Mouse (Mus musculus) right cerebral cortex, adult 18-20 months (tissue): ENCODE measurements around the gene Hist1h4b.

Experiments used
- DNase-seq: peaks from one replicate; pipeline ENCODE4 v3.0.0; 2022; ENCODE audit warnings: mixed read lengths

Hist1h4b gene

GRCm38 (mm10) chr13:23740910-23741309 lies 15.9 kb upstream of the Hist1h4b start:
- no peak for DNase-seq

- no peak for DNase-seq
Observed at GRCm38 (mm10) chr13:23742007-23742406, 14.8 kb upstream of the Hist1h4b start.

GRCm38 (mm10) chr13:23743215-23743614 lies 13.6 kb upstream of the Hist1h4b start:
- no peak for DNase-seq

GRCm38 (mm10) chr13:23743963-23744362 lies 12.8 kb upstream of the Hist1h4b start:
- DNase-seq: no peak

GRCm38 (mm10) chr13:23744421-23745380 lies 12.1 kb upstream of the Hist1h4b start:
- no peak for DNase-seq

- DNase-seq: peak; percentile 79
Observed at GRCm38 (mm10) chr13:23745381-23746161, 11.2 kb upstream of the Hist1h4b start, which contains the start of gene Hist1h3c. Gene Hist1h3c (minus strand): TSS chr13:23745602.

- peak; percentile 81 for DNase-seq
Observed at GRCm38 (mm10) chr13:23746201-23747080, 10.4 kb upstream of the Hist1h4b start, which contains the start of gene Hist1h2bb. Gene Hist1h2bb (plus strand): TSS chr13:23746734.

- no peak for DNase-seq
Observed at GRCm38 (mm10) chr13:23747081-23747891, 9.5 kb upstream of the Hist1h4b start.

GRCm38 (mm10) chr13:23747892-23748288 lies 8.9 kb upstream of the Hist1h4b start:
- DNase-seq: no peak

GRCm38 (mm10) chr13:23749563-23750121 lies 7.2 kb upstream of the Hist1h4b start:
- DNase-seq: no peak

GRCm38 (mm10) chr13:23750839-23751477 lies 5.9 kb upstream of the Hist1h4b start, which contains the start of gene Hist1h2ab:
Gene Hist1h2ab (plus strand): TSS chr13:23751126.
- peak; percentile 15 for DNase-seq

- no peak for DNase-seq
Observed at GRCm38 (mm10) chr13:23751478-23751956, 5.3 kb upstream of the Hist1h4b start.

- DNase-seq: peak; percentile 92
Observed at GRCm38 (mm10) chr13:23752067-23752741, 4.6 kb upstream of the Hist1h4b start, which contains the start of gene Hist1h3b. Gene Hist1h3b (plus strand): TSS chr13:23752267.

- no peak for DNase-seq
Observed at GRCm38 (mm10) chr13:23752742-23753172, 4.1 kb upstream of the Hist1h4b start.

GRCm38 (mm10) chr13:23753314-23754078 lies 3.3 kb upstream of the Hist1h4b start:
- no peak for DNase-seq

- DNase-seq: no peak
Observed at GRCm38 (mm10) chr13:23755000-23755399, 1.8 kb upstream of the Hist1h4b start.

- DNase-seq: no peak
Observed at GRCm38 (mm10) chr13:23757211-23757773, 479 bp downstream of the Hist1h4b start.

GRCm38 (mm10) chr13:23757921-23758320 lies 1.1 kb downstream of the Hist1h4b start:
- DNase-seq: no peak
